Mouse (Mus musculus) embryonic fibroblast, embryonic 13.5 days (primary cell): ENCODE measurements at regions not wholly inside any gene's neighbourhood (a gene's known extent, or its start where the extent isn't known, plus 50 kb on each side); places are given as distances from the start of the nearest gene placed in this dataset.

Source experiments
- CTCF ChIP-seq: IDR thresholded peaks from 2 replicates; pipeline ENCODE4 v1.5.1; 2011; ENCODE audit warnings: mild to moderate bottlenecking, control low read depth, low read length, moderate library complexity, borderline replicate concordance; ENCODE audit not compliant: insufficient read depth
- POLR2A ChIP-seq: IDR thresholded peaks from 2 replicates; pipeline ENCODE4 v1.6.1; 2011; ENCODE audit warnings: low read depth, mild to moderate bottlenecking, control low read depth, low read length, moderate library complexity

- TF ChIP-seq POLR2A (no peak), CTCF (no peak)
These were observed 184.5 kb upstream of the Cdkn3 start for GRCm38 (mm10) chr14:46575889-46576288.
